Mouse (Mus musculus): ENCODE measurements around the gene Mettl27.
"Not testable (repeated sequence)": the region's sequence is repeated elsewhere in the genome, so short reads cannot be mapped to it uniquely, and the experiment has no call there.

Gene Mettl27

DNA sequence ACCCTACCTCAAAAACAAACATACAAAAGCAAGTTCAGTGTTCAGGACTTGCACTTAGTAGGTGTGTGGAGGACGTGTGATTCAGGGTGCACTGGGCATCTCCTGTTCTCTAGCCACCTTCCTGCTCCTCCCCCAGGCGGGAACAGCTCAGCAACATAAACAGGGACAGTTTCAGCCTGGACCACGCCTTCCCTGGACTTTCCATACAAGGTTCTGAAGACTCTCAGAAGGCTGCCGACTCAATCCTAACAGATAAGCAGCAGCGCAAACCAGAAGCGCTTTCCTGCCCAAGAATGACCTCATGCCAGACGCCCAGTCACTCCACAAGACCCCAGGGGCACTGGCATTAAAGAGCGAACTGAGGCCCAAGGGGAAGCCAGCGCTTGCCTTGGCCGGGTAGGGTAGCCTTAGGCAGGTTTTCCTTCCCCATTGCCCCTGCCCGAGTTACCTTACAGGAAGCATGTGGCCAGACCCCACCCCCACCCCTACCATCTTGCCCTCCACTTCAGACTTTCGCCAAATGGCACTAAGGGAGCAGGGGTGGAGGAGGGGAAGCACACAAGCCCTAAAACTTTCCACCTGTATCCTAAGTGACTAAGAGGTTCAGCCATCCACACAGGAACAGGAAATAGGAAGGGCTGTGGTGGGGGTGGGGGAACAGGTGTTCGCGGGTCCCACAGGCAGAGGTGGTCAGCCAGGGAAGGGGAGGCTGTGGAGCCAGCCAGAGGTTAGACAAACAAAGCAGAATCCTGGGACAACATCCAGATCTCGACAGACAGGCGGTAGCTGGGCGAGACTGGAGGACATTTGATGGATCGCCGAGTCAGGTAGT lies 19.1 kb downstream of the Mettl27 start:
- DNase-seq (ENCODE audit: low read depth, low spot score): no peak

GRCm38 (mm10) chr5:134955491-134955890 lies 23.3 kb downstream of the Mettl27 start:
- DNase-seq (ENCODE audit: low read depth, low spot score): peak; percentile 53

GRCm38 (mm10) chr5:134959114-134959513 lies 26.9 kb downstream of the Mettl27 start:
- peak; percentile 89 for DNase-seq (ENCODE audit: low read depth, low spot score)

GRCm38 (mm10) chr5:134960430-134960829 lies 28.3 kb downstream of the Mettl27 start:
- DNase-seq (ENCODE audit: low read depth, low spot score): peak; percentile 46

- DNase-seq (ENCODE audit: low read depth, low spot score): no peak
Observed at GRCm38 (mm10) chr5:134961519-134961918, 29.4 kb downstream of the Mettl27 start.

- DNase-seq (ENCODE audit: low read depth, low spot score): peak; percentile 96
Observed at GRCm38 (mm10) chr5:134963546-134963945, 31.4 kb downstream of the Mettl27 start.

DNA sequence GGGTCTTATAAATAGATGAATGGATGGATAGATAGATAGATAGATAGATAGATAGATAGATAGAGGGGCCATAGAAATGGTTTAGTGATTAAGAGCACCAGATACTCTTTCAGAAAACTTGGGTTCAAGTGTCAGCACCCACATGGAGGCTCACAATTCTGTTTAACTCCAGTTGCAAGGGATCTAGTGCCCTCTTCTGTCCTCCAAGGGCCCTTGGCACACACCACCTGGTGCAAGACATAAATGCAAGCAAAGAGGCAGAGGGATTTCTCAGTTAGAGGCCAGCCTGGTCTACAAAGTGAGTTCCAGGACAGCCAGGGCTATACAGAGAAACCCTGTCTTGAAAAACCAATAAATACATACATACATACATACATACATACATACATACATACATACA lies 32.5 kb downstream of the Mettl27 start:
- DNase-seq (ENCODE audit: low read depth, low spot score): not testable (repeated sequence)

DNA sequence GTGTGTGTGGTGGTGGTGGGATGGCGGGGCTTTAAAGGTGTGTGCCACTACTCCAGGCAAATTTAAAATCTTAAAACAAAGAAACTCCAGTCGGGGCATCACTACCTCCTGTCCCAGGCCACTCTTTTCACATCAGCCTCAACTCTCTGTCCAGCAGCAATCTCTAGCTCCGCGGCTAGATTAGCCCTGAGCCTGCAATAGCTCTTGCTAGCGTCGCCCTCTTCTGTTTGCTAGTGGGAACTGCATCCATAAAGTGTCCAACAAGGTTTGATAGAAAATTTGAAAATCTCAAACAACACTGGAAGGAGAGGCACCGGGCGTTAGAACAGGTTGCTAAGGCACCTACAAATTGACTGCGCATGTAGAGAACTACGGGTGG lies 33.3 kb downstream of the Mettl27 start:
- DNase-seq (ENCODE audit: low read depth, low spot score): peak; percentile 86

DNA sequence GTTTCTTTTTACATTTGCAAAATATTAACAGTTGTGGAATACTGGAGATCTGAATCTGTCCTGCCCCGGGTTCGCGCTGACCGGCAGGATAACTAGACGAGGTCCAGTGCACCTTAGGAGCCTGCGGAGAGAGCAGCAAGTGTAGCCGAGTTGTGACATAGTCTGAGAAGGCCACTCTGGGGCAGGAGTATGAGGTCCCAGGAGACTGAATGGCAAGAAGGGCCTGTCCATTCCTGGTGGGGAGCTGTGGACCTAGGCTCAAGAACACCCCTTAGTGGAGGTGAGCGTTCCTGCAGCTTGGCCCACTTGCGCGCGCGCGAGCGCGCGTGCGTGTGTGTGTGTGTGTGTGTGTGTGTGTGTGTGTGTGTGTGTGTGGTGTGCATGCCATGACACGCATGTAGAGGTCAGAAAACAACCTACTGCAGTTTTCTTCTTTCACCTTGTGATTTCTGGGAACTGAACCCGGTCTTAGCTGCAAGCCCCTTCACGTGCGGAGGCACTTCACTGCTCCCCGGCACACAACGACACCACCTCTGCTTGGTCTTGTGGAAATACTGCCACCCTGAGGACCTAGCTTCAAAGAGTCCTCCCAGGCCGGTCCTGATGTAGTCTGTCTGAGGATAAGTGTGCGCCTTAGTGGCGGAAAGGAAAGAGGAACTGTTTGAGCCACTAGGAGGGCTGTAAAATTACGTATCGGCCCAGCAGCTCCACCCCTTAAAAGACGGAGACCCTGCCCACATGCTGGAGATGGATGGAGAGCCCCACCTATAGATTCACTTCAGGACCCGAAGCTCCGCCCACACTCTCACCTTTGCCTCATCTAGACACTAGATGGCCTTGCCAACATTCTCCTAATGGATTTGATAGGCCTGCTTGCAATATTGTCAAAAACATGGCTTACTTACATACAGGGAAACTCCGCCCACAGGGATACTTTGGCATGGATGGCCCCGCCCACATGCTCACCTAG lies 34.0 kb downstream of the Mettl27 start:
- DNase-seq (ENCODE audit: low read depth, low spot score): no peak

DNA sequence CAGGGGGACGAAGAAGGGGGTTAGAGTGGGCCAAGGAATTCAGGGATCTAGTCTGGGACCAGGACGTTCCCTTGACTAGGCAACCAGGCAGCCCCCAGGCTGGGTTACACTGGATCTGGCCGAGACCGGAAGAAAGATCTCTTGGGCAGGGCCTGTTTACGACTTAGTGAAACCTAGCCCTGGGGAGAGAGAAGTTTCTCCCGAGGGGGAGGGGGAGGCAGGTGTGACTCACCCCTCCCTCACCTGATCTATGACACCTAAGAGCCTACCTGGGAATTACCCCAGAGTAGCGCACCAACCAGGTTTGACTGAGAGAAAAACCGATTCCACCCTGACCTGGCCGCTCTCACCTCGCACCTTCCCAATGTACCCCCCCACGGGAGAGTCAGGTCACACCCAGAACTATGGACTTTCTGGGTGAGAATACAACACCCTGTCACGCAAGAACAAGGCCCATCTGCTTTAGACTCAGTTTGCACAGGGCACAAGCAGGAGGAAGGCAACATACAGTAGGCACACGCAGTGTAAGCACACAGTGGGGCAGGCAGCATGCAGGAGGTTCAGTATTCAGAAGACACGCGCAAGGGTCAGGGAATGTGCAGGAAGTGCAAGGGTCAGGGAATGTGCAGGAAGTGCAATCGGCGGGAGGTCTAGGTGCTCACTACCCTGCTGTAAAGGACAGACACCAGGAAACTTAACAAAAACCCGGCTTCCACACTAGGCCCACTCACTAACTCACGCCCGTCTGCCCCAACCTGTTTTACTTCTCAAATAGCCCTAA lies 35.2 kb downstream of the Mettl27 start:
- no peak for DNase-seq (ENCODE audit: low read depth, low spot score)

GRCm38 (mm10) chr5:134970671-134971070 lies 38.5 kb downstream of the Mettl27 start:
- DNase-seq (ENCODE audit: low read depth, low spot score): no peak

GRCm38 (mm10) chr5:134973081-134973480 lies 40.9 kb downstream of the Mettl27 start:
- no peak for DNase-seq (ENCODE audit: low read depth, low spot score)

DNA sequence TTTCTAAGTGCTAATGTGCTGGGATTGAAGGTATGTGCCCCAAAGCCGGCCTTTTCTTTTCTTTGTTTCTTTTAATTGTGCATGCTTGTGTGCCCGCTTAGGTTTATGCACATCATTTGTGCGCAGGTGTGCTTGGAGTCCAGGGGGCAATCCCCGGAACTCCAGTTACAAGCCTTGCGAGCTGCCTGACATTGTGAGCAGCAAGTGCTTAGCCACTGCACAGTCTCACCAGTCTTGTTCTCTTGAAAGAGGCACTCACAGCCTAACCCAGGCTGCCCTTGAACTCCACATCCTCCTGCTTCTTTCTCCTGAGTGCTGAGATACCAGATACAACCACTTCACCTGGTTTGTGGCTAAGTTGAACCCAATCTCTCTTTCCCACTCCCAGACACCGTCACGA lies 41.4 kb downstream of the Mettl27 start:
- DNase-seq (ENCODE audit: low read depth, low spot score): no peak

DNA sequence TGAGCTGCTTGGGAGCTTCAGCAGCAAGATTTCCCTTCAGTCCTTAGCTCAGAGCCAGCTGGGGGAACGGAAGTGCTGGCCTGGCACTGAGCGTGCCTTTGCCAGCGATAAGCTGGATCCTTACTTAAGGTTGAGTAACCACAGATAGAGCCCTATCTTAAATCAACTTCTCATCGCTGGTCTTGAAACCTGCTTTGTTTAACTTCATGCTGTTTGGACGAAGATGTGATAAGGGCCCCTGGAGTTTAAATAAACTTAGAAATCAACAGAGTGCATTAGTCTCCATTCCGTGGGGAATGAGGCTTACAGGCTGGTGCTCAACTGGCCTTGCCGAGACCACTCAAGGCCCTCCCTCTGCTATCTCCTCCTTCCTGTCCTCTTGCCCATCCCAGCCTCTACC lies 42.1 kb downstream of the Mettl27 start:
- no peak for DNase-seq (ENCODE audit: low read depth, low spot score)

- no peak for DNase-seq (ENCODE audit: low read depth, low spot score)
Observed at GRCm38 (mm10) chr5:134974921-134975320, 42.8 kb downstream of the Mettl27 start.

GRCm38 (mm10) chr5:134976164-134976563 lies 44.0 kb downstream of the Mettl27 start:
- DNase-seq (ENCODE audit: low read depth, low spot score): no peak

- no peak for DNase-seq (ENCODE audit: low read depth, low spot score)
Observed at GRCm38 (mm10) chr5:134976577-134977250, 44.5 kb downstream of the Mettl27 start.

- no peak for DNase-seq (ENCODE audit: low read depth, low spot score)
Observed at GRCm38 (mm10) chr5:134977837-134978236, 45.7 kb downstream of the Mettl27 start.

GRCm38 (mm10) chr5:134981149-134981548 lies 49.0 kb downstream of the Mettl27 start:
- no peak for DNase-seq (ENCODE audit: low read depth, low spot score)

GRCm38 (mm10) chr5:134983111-134983510 lies 50.9 kb downstream of the Mettl27 start:
- DNase-seq (ENCODE audit: low read depth, low spot score): no peak

DNA sequence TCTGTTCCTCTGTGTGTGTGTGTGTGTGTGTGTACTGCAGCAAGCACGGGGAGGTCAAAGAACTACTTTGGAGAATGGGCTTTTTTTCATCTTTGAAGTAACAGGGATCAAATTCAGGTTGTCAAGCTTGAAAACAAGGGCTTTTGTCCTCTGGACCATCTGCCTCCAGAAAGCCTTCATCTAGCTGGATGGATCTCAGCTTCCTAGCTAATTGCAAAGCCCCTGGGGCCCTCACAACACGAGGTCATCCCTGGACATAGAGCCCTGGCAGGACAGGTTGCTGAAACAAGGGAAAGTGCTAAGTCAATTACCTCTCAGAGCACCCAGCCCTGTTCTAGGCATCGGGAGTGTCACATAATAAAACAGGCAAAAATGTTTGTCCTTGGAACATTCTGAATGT lies 51.6 kb downstream of the Mettl27 start:
- DNase-seq (ENCODE audit: low read depth, low spot score): no peak
